Mouse (Mus musculus): ENCODE measurements around the gene Dagla. TPM values are rescaled to one million over a fixed set of nuclear protein-coding genes. Genes with fewer than 3 reads are reported as not detected.

Gene Dagla
- total RNA-seq, 2 experiments from 2014 or later, result 44.1 to 44.6 TPM

DNA sequence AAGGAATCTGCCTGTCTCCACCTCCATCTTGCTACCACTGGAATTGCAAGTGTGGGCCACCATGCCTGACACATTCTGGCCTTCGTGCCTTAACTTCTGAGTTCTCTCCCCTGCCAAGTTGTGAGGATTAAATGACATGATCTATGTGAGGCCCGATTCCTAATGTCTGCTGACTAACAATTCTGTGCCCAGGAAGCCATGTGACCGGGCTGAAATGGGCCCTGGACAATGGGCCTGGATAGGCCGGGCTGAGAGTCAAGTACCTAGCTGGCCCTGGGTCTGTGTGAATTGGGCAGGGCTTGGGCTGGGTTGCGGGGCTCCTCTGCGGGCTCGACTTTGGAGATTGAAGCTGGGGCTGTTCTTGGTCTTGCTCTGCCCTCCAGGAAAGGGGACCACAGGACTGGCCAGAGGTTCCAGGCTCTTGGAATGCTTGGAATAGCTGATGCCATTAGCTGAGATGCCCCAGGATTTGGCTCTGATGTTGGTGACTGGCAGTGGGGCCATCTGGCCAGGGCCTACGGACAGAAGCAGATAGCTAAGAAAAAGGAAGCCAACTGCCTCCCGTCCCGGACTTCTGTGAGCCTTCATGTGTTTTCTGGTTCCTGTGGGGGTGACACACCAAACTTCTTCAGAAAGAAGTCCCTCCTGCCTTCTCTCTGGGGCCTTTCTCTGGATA, 90.7 kb downstream of the Dagla start:
- intact Hi-C loops (cut with DNase I), result no loop called here
- DNase-seq, result no peak

DNA sequence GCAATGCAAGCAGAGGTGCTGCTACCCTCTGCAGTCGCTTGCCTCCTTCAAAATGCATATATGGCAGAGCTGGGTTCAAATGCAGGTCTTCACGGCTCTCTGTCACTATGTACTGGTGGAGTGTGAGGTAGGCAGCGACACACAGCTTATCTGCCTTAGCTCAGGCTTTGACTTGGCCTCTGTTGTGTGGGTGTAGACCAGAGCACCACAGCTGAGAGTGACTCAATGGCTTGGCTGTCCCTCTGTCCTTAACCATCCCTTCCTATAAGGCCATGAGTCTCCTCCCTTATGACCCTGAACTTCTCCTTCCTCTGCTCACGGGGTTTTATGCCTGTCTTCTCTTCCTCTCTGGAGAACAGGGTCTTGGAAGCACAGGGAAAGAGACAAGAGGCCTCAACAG, 93.8 kb downstream of the Dagla start:
- no peak for DNase-seq
- intact Hi-C loops (cut with DNase I), result no loop called here

DNA sequence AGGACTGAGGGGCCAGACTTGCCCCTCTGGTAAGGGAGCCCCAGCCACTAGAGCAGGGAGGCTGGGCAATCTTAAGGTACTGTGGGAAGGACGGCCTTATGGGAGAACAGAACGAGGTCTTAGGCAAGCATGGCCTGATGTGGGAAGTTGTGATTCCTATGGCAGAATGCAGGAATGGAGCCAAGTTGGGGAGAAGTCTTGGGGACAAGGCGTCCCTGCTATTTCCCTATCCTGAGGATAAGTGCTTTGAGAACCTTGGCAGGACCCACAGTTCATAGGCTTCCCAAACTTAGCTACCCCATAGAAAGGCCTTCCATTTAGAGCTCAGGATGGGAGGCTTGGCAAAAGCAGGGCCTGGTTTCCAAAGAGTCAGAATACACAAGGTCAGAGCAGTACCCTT, 95.8 kb downstream of the Dagla start:
- intact Hi-C loops (cut with DNase I), result no loop called here
- no peak for DNase-seq

DNA sequence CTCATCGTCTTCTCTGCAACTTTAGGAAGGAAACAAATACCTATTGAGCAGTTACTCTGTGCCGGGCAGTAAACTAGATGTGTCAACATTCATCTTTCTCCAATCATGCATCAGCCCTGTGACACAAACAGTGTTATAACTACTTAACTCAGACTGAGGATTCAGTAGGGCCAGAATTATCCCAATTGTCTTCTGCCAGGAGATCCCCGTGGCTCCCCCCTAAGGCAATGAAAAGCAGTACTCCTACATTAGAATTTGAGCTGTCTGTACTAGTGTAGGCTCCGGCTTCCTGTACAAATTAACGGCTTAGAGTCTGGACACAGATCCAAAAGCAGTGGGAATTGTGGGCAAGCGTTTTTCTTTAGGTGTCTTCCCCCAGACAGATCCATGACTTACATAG, 99.6 kb downstream of the Dagla start:
- no peak for DNase-seq
- intact Hi-C loops (cut with DNase I), result no loop called here

DNA sequence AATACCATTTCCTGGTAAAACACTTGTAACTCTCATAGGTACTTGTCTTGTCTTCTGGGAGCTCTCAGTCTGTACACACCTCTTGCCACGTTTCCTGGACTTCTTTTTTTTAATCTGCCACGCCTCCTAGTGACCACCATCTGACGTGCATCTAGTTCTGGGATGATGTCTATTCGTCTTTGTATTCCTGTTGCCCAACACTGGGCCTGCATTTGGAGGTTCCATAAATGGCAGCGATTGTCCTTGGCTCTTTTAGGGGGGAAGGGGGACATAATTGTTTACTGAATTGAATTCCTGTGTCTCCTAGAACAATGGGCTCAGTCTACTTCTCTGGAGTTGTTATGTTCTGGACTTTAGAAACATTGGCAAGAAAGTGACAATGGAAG, 100.1 kb downstream of the Dagla start:
- intact Hi-C loops (cut with DNase I), result no loop called here
- no peak for DNase-seq

DNA sequence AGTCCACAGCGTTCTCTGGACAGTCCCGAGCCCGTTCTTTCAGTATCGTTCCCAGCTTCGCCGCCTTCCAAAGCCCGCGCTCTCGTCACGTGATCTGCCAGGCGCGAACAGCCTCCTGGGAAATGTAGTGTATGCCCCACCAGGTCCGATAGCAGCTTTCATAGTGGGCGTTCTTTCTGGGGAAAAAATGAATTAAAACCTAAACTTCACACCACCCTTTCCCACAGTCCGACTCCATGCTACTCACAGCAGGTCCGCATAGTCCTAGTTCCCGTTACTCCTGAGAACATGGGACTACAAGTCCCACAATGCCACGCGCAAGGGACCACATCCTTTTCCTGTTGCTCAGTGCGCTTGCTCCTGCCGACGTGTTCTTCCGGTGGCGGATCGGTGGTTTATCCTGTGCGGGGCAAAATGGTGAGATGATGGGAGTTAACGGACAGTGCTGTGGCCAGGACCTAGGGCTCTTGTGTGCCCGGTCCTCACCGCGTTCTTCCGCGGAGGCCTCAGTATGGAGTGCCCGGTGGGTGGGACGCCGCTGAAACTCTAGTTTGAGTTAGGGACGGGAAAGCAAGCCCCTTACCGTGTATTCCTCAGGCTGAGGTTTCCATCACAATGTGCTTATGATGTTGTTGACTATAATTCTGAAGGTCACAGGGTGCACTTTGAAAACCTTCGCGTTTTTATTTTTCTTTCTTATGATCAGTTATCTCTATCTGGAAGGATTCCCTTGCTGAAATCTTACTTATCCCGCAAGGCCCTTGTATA, 100.6 kb downstream of the Dagla start, which contains the start of the genes Tmem258 and Fen1:
Tmem258 (plus strand) TSS at position 167 of the 768 bp plus-strand sequence.
Fen1 (minus strand) TSS at position 322 of the 768 bp plus-strand sequence.
- peak; percentile 91 for DNase-seq
- intact Hi-C loops (cut with DNase I), result no loop called here

DNA sequence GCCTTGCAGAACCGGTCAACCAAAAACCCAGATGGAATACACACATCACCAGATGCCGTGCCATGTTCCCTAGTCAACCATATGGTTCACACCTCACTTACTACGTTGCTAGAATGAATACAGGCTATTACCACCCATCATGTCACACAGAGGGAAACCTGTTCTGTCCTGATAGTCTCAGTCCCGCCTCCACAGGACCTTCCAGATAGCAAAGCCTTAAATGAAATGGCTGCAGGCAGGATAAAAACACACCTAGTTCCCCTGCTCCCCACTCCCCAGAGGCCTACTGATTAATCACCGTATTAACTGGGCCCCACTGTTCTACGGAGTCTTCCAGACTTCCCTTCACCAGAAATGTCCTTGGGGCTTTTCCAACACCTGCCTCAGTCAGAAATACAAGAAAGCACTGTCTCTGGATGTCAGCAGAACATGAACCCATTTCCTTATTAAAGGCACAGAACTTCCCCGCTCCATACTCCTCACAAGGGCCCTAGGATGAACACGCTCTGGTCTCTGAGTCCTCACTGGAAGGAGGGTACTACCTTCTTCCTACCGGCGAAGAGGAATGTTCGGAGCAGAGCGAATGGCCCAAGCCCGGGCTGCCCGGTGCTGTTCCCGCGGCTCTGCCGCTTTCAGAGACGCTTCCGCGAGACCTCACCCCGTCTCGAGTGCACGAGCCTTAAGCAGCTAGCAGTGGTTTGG, 101.4 kb downstream of the Dagla start:
- intact Hi-C loops (cut with DNase I), result no loop called here

DNA sequence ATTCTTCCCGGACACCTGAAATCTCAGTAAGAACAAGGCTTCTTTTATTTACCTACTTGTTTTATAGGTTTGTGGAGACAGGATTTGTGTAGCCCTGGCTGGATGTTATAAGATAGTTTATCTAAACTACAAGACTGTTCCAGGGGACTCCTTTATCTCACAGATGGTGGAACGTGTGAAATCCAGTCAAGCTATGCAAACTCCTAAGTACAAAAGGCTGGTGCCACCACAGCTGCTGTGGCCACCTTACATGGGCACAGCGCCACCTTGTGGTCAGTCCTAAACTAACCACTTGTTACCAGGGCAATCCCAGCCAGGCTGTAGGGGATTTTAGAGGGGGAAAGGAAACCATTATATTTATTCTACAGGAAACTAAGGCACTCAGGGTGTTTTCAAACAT, 106.0 kb downstream of the Dagla start:
- intact Hi-C loops (cut with DNase I), result loop anchor here (5.0 kb wide), 2 partner anchors 201 to 281 kb away; no protein-coding TSS in a partner anchor
- DNase-seq, result peak; percentile 86

More for the DNA sequence above, 101.4 kb downstream of the Dagla start:
- DNase-seq, result no peak

DNA sequence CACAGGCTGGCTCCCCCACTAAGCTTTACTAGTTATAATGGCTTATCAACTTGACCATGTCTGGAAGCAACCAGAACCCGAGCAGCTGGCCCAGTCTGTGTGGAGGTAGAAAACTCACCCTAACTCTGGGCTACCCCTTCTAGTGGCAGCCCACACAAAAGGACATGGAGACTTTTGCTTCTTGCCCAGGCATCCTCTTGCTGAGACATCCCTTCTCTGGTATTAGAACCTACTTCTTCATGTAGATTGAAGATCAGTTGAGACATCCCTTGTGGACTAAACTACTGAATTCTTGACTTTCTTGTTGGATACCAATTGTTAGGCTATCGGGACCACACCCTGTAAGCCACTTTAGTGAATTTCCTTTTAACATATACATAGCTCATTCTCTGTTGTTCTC, 106.4 kb downstream of the Dagla start:
- intact Hi-C loops (cut with DNase I), result loop anchor here (5.0 kb wide), 2 partner anchors 201 to 281 kb away; no protein-coding TSS in a partner anchor
- no peak for DNase-seq

DNA sequence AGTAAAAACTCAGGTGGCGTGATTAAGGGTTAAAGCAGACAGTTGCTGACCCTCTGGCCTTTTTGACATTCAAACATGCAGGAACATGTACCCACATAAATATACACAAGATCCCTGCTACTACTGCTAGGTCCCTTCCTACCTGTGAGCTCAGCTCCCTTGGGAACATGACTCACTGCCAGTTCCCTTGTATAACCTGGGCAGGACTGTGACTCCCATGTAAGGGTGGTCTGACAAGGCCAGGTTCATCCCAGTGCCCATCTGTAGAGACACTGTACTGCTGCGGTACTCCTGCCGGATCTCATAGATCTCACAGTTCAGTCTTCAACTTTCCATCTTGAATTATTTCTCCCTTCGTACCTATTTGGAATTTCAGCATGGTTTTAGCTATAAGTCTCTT, 107.5 kb downstream of the Dagla start:
- intact Hi-C loops (cut with DNase I), result loop anchor here (5.0 kb wide), 2 partner anchors 200 to 280 kb away; no protein-coding TSS in a partner anchor
- DNase-seq, result no peak

Other genes starting within 250 kb of the Dagla start
- 100 to 1,000 TPM; 220 to 236 TPM for gene Fads2, start 203.1 kb downstream of the Dagla start, total RNA-seq (2021)
- 100 to 1,000 TPM; 149 to 158 TPM for gene Fads1, start 122.0 kb downstream of the Dagla start, total RNA-seq (2021)
- 100 to 1,000 TPM; 105 to 114 TPM for gene Tmem258, start 100.9 kb downstream of the Dagla start, total RNA-seq (2021)
- gene Fen1, start 100.7 kb downstream of the Dagla start, total RNA-seq (2021), result 10 to 100 TPM; 11.7 to 11.9 TPM
- 1 to 10 TPM; 1.6 to 1.8 TPM for gene Myrf, start 64.1 kb downstream of the Dagla start, total RNA-seq (2021)
- 100 to 1,000 TPM; 209 to 213 TPM for gene Syt7, start 84.2 kb upstream of the Dagla start, total RNA-seq (2021)
- gene Lrrc10b, start 152.6 kb upstream of the Dagla start, total RNA-seq (2021), result 1 to 10 TPM; 3.7 to 5.0 TPM
- 1 to 10 TPM in 1 of 2 experiments, under 1 TPM in 1; 0.87 to 1.9 TPM for gene Ppp1r32, start 178.1 kb upstream of the Dagla start, total RNA-seq (2021)
- gene Cpsf7, start 220.4 kb upstream of the Dagla start, total RNA-seq (2021), result 10 to 100 TPM; 86.5 to 90.9 TPM
- gene Sdhaf2, start 221.3 kb upstream of the Dagla start, total RNA-seq (2021), result 10 to 100 TPM; 40.8 to 42.5 TPM

All from left cerebral cortex, postnatal 4 days (tissue).